Mouse (Mus musculus) heart, embryonic 15.5 days (tissue): ENCODE results near the gene Ipo9. TPM values are rescaled to one million over a fixed set of nuclear protein-coding genes. Genes with fewer than 3 reads are reported as not detected.
"Not testable (repeated sequence)": the region's sequence is repeated elsewhere in the genome, so short reads cannot be mapped to it uniquely, and the experiment has no call there.

Source experiments
- ATAC-seq: fragments of 200-750 bp; cut with Nextera tagmentation; replicated peaks from 2 replicates; pipeline ENCODE4 v1.8.0; 2017; ENCODE audit warnings: low read depth, moderate TSS enrichment; ENCODE audit not compliant: insufficient number of reproducible peaks, insufficient read depth, low FRiP score
- H3K27ac ChIP-seq: fragments of 300-500 bp; sonication (generic); 2 replicates; pipeline ENCODE4 v1.5.1; 2015; ENCODE audit warnings: mild to moderate bottlenecking, inconsistent platforms
- H3K27me3 ChIP-seq: fragments of 300-500 bp; sonication (generic); 2 replicates; pipeline ENCODE4 v1.6.1; 2015; ENCODE audit warnings: inconsistent platforms
- H3K36me3 ChIP-seq: fragments of 300-500 bp; sonication (generic); 2 replicates; pipeline ENCODE4 v1.6.1; 2015; ENCODE audit warnings: mild to moderate bottlenecking, inconsistent platforms
- H3K4me1 ChIP-seq: fragments of 300-500 bp; sonication (generic); replicated peaks from 2 replicates; pipeline ENCODE4 v1.6.1; 2015; ENCODE audit warnings: inconsistent platforms
- H3K4me2 ChIP-seq: fragments of 300-500 bp; sonication (generic); 2 replicates; pipeline ENCODE4 v1.6.1; 2015; ENCODE audit warnings: inconsistent platforms, mild to moderate bottlenecking, moderate library complexity
- H3K4me3 ChIP-seq: fragments of 300-500 bp; sonication (generic); 2 replicates; pipeline ENCODE4 v1.5.1; 2015; ENCODE audit warnings: mild to moderate bottlenecking, inconsistent platforms
- H3K9ac ChIP-seq: fragments of 300-500 bp; sonication (generic); 2 replicates; pipeline ENCODE4 v1.6.1; 2015; ENCODE audit warnings: mild to moderate bottlenecking, inconsistent platforms
- H3K9me3 ChIP-seq: fragments of 300-500 bp; sonication (generic); replicated peaks from 2 replicates; pipeline ENCODE4 v1.6.1; 2016; ENCODE audit warnings: inconsistent platforms
- WGBS: fragments of 180-500 bp; shearing (Covaris S2); methylation state at CpG from one replicate; pipeline ENCODE4 v1.1.7; 2015; ENCODE audit warnings: mixed read lengths; 5-methylcytosine and 5-hydroxymethylcytosine counted together
- polyA plus RNA-seq: library from polyadenylated mRNA; unstranded; fragments of >200 nt; fragmentation: Nextera tagmentation; extraction: Ambion mirVana; gene quantifications from 2 replicates; pipeline ENCODE4 v1.2.1, GENCODE M21; 2015

Gene Ipo9
- polyA plus RNA-seq, 1 experiment from 2014 or later: 63.9 TPM

GRCm38 (mm10) chr1:135384171-135384570, 46.1 kb downstream of the Ipo9 start:
- Histone ChIP-seq H3K4me2 (no peak overlapping the region), H3K36me3 (peaks cover 61% of the 10 kb centered on the region), H3K9ac (no peak overlapping the region), H3K9me3 (no peaks in the 10 kb centered on the region), H3K4me3 (no peak overlapping the region), H3K4me1 (peaks cover 22% of the 10 kb centered on the region), H3K27me3 (no peaks in the 10 kb centered on the region), H3K27ac (no peak overlapping the region)
- ATAC-seq: no peak
- WGBS: 96% methylated on average over 5 of the region's 5 CpGs

GRCm38 (mm10) chr1:135381560-135381959, 48.7 kb downstream of the Ipo9 start:
- 67% methylated on average over 6 of the region's 6 CpGs for WGBS
- not testable (repeated sequence) for H3K27ac ChIP-seq, H3K9ac ChIP-seq, H3K4me3 ChIP-seq, H3K9me3 ChIP-seq, ATAC-seq, H3K4me2 ChIP-seq, H3K27me3 ChIP-seq
- Histone ChIP-seq H3K36me3 (peaks cover 35% of the 10 kb centered on the region), H3K4me1 (peaks cover 36% of the 10 kb centered on the region)

GRCm38 (mm10) chr1:135380071-135380991, 50.0 kb downstream of the Ipo9 start:
- Histone ChIP-seq H3K4me3 (no peak overlapping the region), H3K9me3 (no peaks in the 10 kb centered on the region), H3K36me3 (peaks cover 22% of the 10 kb centered on the region), H3K27me3 (no peaks in the 10 kb centered on the region; the same call in 1 of the 2 replicates), H3K4me2 (no peak overlapping the region), H3K9ac (no peak overlapping the region), H3K4me1 (peaks cover 38% of the 10 kb centered on the region), H3K27ac (peak overlapping the region; percentile 1)
- no peak for ATAC-seq
- WGBS: 66% methylated on average over 15 of the region's 15 CpGs

GRCm38 (mm10) chr1:135379048-135379447, 51.3 kb downstream of the Ipo9 start:
- 36% methylated on average over 2 of the region's 2 CpGs for WGBS
- Histone ChIP-seq H3K9ac (no peak overlapping the region), H3K9me3 (no peaks in the 10 kb centered on the region)

DNA sequence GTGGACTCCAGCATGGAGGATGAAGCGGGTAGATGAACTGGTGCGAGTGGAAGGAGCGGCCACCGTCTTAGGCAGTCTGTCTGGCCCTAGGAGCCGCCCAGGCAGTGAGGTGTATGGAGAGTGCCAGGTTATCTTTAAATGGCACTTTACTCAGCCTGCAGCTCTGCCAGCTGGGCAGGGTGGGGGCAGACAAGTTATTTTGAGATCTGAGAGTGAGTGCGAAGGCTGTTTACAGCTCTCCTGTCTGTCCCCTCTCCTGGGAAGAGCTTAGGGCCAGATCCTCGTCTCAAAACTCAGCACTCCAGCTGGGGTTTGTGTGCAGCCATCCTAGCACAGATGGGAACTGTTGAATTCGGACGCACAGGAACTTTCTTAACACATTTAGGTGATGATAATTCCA, 51.7 kb downstream of the Ipo9 start:
- 31% methylated on average over 9 of the region's 9 CpGs for WGBS

More at GRCm38 (mm10) chr1:135379048-135379447, 51.3 kb downstream of the Ipo9 start:
- H3K27ac ChIP-seq: peak overlapping the region; percentile 73
- H3K4me1 ChIP-seq: peaks cover 51% of the 10 kb centered on the region
- H3K4me3 ChIP-seq: no peak overlapping the region
- no peak overlapping the region for H3K4me2 ChIP-seq
- ATAC-seq: no peak
- H3K27me3 ChIP-seq: no peaks in the 10 kb centered on the region; the same call in 1 of the 2 replicates
- peaks cover 10% of the 10 kb centered on the region for H3K36me3 ChIP-seq

DNA sequence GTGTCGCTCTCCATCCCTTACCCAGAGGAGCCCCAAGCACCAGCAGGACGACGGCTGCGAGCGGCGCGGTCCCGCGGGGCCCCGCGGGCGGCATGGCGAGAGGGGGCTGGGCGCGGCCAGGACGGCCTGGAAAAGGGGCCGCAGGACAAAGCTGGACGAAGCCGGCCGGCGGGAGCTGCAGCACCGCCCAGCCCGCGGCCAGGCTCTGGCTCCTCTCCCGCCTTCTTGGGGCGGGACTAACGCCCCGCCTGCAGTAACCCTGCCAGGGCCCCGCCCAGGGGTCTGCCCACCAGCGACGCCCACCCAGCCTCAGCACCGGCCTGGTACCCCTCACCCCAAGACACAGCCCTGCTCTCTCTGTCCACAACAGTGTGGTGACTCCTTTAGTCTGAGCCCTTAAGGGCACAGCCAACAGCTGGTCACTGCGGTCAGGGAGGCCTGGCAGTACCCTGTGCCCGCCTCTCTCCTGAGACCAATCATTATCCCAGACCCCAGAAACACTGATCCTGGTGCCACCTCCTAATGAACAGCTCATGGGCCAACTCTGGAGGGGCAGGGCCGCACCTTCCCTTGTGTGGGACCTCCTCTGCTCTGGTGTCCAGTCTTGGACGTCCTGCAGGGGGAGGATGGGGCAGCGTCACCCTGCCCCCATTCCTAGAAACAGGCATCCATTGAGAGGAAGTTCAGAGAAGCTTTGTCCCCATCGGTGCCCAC, 55.3 kb downstream of the Ipo9 start, which contains the start of gene Shisa4:
Gene Shisa4 (minus strand): TSS at position 370 of the 714 bp plus-strand sequence.
- no peaks in the 10 kb centered on the region; the same call in 1 of the 2 replicates for H3K27me3 ChIP-seq
- peak within 1 kb of the TSS; percentile 53 for H3K27ac ChIP-seq
- ATAC-seq: peak; percentile 84
- no peaks in the 10 kb centered on the region for H3K9me3 ChIP-seq
- peak within 1 kb of the TSS; percentile 97 for H3K4me2 ChIP-seq
- peak within 1 kb of the TSS; percentile 61 for H3K4me3 ChIP-seq
- 4% methylated on average over 38 of the region's 38 CpGs for WGBS
- H3K36me3 ChIP-seq: no peaks in the 10 kb centered on the region
- H3K4me1 ChIP-seq: peaks cover 44% of the 10 kb centered on the region
- H3K9ac ChIP-seq: peak within 1 kb of the TSS; percentile 72

More for the DNA sequence above, 51.7 kb downstream of the Ipo9 start:
- H3K9me3 ChIP-seq: no peaks in the 10 kb centered on the region
- peak overlapping the region; percentile 73 for H3K27ac ChIP-seq
- H3K4me3 ChIP-seq: no peak overlapping the region
- peak; percentile 5; the same call in 1 of the 2 replicates for ATAC-seq
- no peaks in the 10 kb centered on the region; the same call in 1 of the 2 replicates for H3K27me3 ChIP-seq
- peaks cover 5% of the 10 kb centered on the region for H3K36me3 ChIP-seq
- peaks cover 54% of the 10 kb centered on the region for H3K4me1 ChIP-seq
- H3K9ac ChIP-seq: no peak overlapping the region
- H3K4me2 ChIP-seq: peak overlapping the region; percentile 24

DNA sequence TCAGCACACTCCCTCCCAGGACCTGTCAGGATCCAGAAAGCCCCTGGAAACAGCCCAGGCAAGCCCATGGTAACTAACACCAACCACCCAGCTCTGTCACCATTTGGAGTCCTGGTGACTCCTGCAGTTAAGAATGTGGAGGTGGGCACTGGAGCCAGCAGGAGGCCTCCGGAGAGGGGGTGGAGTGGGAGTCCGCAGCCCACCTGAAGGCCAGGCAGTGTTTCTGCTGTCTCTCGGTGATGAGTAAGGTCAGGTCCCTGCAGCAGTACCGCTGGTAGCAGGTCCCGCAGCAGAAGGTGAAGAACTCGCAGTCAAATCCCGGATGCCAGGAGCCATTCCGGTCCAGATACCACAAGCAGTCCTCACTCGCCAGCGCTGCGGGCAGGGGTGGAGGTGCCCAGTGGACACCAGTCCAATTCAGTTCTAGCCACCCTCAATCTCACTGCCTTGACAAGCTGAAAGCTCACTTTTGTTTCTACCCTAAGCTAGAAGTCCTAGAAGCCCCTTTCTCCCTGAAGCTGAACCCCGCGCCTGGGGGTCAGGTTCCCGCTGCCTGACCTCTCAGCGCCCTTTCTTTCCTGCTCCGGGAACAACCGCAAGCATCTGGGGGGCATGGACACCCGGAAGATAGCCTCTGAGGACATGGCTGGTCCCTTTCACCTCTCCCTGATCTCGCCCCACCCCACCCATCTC, 56.0 kb downstream of the Ipo9 start:
- Histone ChIP-seq H3K9me3 (no peaks in the 10 kb centered on the region), H3K9ac (peak overlapping the region; percentile 72), H3K27me3 (peaks cover 3% of the 10 kb centered on the region), H3K4me2 (peak overlapping the region; percentile 97), H3K4me1 (peaks cover 37% of the 10 kb centered on the region), H3K4me3 (peak overlapping the region; percentile 61), H3K36me3 (no peaks in the 10 kb centered on the region), H3K27ac (peak overlapping the region; percentile 53)
- 4% methylated on average over 19 of the region's 19 CpGs for WGBS
- no peak for ATAC-seq

DNA sequence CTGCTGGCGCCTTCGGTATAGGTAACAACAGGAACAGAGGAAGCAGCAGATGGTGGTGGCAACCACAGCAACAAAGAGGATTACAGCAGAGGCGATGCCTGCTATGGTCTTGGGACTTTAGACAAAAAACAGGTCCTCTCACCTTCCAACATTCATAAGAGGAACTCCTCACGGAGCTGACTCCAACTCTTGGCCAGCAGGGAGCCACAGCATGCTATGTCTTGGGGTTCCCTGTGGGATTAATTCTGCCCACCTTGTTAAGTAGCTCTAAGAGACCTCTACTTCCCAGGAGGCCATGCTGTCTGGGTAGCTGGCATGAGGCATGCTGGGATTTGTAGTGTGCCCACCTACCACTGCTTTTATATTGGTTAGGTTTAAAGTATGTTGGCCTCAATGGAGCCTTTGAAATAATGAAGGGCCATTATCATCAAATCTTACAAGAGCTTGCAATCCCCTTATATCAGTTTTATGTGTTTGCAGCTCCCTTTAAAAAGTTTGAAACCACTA, 57.1 kb downstream of the Ipo9 start:
- Histone ChIP-seq H3K4me3 (no peak overlapping the region), H3K27ac (no peak overlapping the region), H3K27me3 (peaks cover 3% of the 10 kb centered on the region), H3K9me3 (no peaks in the 10 kb centered on the region), H3K36me3 (no peaks in the 10 kb centered on the region), H3K4me1 (peaks cover 34% of the 10 kb centered on the region), H3K4me2 (no peak overlapping the region), H3K9ac (no peak overlapping the region)
- WGBS: 72% methylated on average over 4 of the region's 4 CpGs
- ATAC-seq: no peak

GRCm38 (mm10) chr1:135369415-135369814, 60.9 kb downstream of the Ipo9 start:
- H3K4me1 ChIP-seq: peaks cover 32% of the 10 kb centered on the region
- WGBS: 79% methylated on average over 5 of the region's 5 CpGs
- no peak overlapping the region for H3K4me2 ChIP-seq
- ATAC-seq: no peak
- H3K9me3 ChIP-seq: no peaks in the 10 kb centered on the region
- no peak overlapping the region for H3K4me3 ChIP-seq
- H3K36me3 ChIP-seq: no peaks in the 10 kb centered on the region
- H3K27ac ChIP-seq: no peak overlapping the region
- no peak overlapping the region for H3K9ac ChIP-seq
- H3K27me3 ChIP-seq: peaks cover 8% of the 10 kb centered on the region; the same call in 1 of the 2 replicates

DNA sequence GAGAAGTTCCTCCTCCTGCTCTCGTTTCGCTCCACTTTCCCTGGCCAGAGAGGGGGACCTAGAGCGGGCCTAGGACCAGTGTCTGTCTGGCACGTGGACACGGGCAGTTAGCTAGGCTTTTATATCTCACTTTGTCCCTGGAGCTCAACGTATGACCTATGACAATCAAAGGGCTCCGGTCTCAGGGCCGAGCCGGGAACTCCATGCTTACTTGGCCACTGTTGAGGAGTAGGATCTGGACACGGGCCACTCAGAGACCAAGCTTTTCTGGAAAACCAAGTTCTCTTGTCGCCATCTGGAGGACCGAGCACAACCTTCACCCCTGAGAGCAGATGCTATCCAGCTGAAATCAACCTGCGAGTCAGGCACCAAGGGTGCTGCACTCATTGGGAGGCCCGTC, 61.3 kb downstream of the Ipo9 start:
- Histone ChIP-seq H3K9me3 (no peaks in the 10 kb centered on the region), H3K27ac (no peak overlapping the region), H3K36me3 (no peaks in the 10 kb centered on the region), H3K9ac (0 out of 2 replicates have a peak overlapping the region, but pooled peaks have one; percentile 66), H3K4me3 (peak overlapping the region; percentile 55), H3K4me1 (peaks cover 27% of the 10 kb centered on the region), H3K27me3 (peaks cover 8% of the 10 kb centered on the region; the same call in 1 of the 2 replicates), H3K4me2 (peak overlapping the region; percentile 96)
- WGBS: 10% methylated on average over 14 of the region's 14 CpGs
- ATAC-seq: no peak
